Mouse (Mus musculus) G1E-ER4 (cell line): ENCODE results near the gene Map4k1. TPM values are rescaled to one million over a fixed set of nuclear protein-coding genes. Genes with fewer than 3 reads are reported as not detected.

ENCODE experiments used
- GATA1 ChIP-seq: IDR thresholded peaks from one replicate; pipeline ENCODE4 v1.8.0; 2012; ENCODE audit warnings: low read length, inconsistent platforms
- polyA plus RNA-seq: library from polyadenylated mRNA; stranded (reverse); fragments of >175 nt; gene quantifications from 2 replicates; pipeline ENCODE4 v1.2.3, GENCODE M21; 2012

Gene Map4k1
- 90.7 and 110 TPM in 2 replicates for polyA plus RNA-seq

GRCm38 (mm10) chr7:28981651-28982273, at the start of gene Map4k1, which contains the start of gene Eif3k:
TSS of gene Map4k1 (plus strand) at chr7:28982050.
TSS of gene Eif3k (minus strand) at chr7:28981864.
- no peak for TF ChIP-seq GATA1

GRCm38 (mm10) chr7:28932421-28933041, 49.3 kb upstream of the Map4k1 start:
- TF ChIP-seq GATA1: no peak

- no peak for TF ChIP-seq GATA1
Measured at GRCm38 (mm10) chr7:28933825-28934224, 48.0 kb upstream of the Map4k1 start.

- TF ChIP-seq GATA1: no peak
Measured at GRCm38 (mm10) chr7:28936787-28937186, 45.1 kb upstream of the Map4k1 start.

- TF ChIP-seq GATA1: no peak
Measured at GRCm38 (mm10) chr7:28938654-28939053, 43.2 kb upstream of the Map4k1 start.

- no peak for TF ChIP-seq GATA1
Measured at GRCm38 (mm10) chr7:28939418-28940183, 42.2 kb upstream of the Map4k1 start.

- no peak for TF ChIP-seq GATA1
Measured at GRCm38 (mm10) chr7:28941129-28941528, 40.7 kb upstream of the Map4k1 start.

GRCm38 (mm10) chr7:28941542-28941941, 40.3 kb upstream of the Map4k1 start:
- TF ChIP-seq GATA1: no peak

- no peak for TF ChIP-seq GATA1
Measured at GRCm38 (mm10) chr7:28943451-28944180, 38.2 kb upstream of the Map4k1 start.

GRCm38 (mm10) chr7:28944756-28945415, 37.0 kb upstream of the Map4k1 start:
- TF ChIP-seq GATA1: no peak

- TF ChIP-seq GATA1: no peak
Measured at GRCm38 (mm10) chr7:28945416-28946270, 36.2 kb upstream of the Map4k1 start.

GRCm38 (mm10) chr7:28946271-28946610, 35.6 kb upstream of the Map4k1 start:
- no peak for TF ChIP-seq GATA1

GRCm38 (mm10) chr7:28948746-28949145, 33.1 kb upstream of the Map4k1 start:
- TF ChIP-seq GATA1: no peak

GRCm38 (mm10) chr7:28949298-28949697, 32.6 kb upstream of the Map4k1 start:
- no peak for TF ChIP-seq GATA1
